Mouse (Mus musculus) G1E (cell line): Measurements from ENCODE around the gene Dnase1l3. TPM values are rescaled to one million over a fixed set of nuclear protein-coding genes. Genes with fewer than 3 reads are reported as not detected.

Experiments
- ATAC-seq: 2 replicates; pipeline ENCODE4 v1.8.0; 2016; ENCODE audit warnings: mild to moderate bottlenecking; ENCODE audit not compliant: insufficient number of reproducible peaks, poor library complexity, low FRiP score, severe bottlenecking; ENCODE audit errors: extremely low read depth
- DNase-seq: peaks from one replicate; pipeline ENCODE4 v3.0.0; 2012; ENCODE audit warnings: low spot score
- H3K27me3 ChIP-seq: 2 replicates; pipeline ENCODE4 v1.6.1; 2012; ENCODE audit warnings: mild to moderate bottlenecking, low read length, inconsistent platforms; ENCODE audit not compliant: insufficient read depth
- H3K36me3 ChIP-seq: replicated peaks from 2 replicates; pipeline ENCODE3; 2012; ENCODE audit warnings: mild to moderate bottlenecking, inconsistent platforms
- H3K4me1 ChIP-seq: 2 replicates; pipeline ENCODE4 v1.6.1; 2012; ENCODE audit warnings: low read depth, low read length, inconsistent platforms, mixed read lengths; ENCODE audit not compliant: insufficient read depth
- H3K4me3 ChIP-seq: 2 replicates; pipeline ENCODE4 v1.5.1; 2012; ENCODE audit warnings: low read depth, mild to moderate bottlenecking, inconsistent platforms, low read length, moderate library complexity, mixed read lengths
- H3K9me3 ChIP-seq: replicated peaks from 2 replicates; pipeline ENCODE4 v1.6.1; 2012; ENCODE audit warnings: inconsistent platforms
- CTCF ChIP-seq: IDR thresholded peaks from 2 replicates; pipeline ENCODE4 v1.5.1; 2012; ENCODE audit warnings: low read depth, low read length, inconsistent platforms, mixed read lengths
- GATA1 ChIP-seq: IDR thresholded peaks from 2 replicates; pipeline ENCODE4 v1.6.1; 2012; ENCODE audit warnings: borderline replicate concordance, low read length, inconsistent platforms, mixed read lengths
- GATA2 ChIP-seq: IDR thresholded peaks from 2 replicates; pipeline ENCODE4 v1.6.1; 2012; ENCODE audit warnings: low read depth, low read length, inconsistent platforms, borderline replicate concordance
- POLR2AphosphoS5 ChIP-seq: IDR thresholded peaks from 2 replicates; pipeline ENCODE4 v1.6.1; 2012; ENCODE audit warnings: low read depth, low read length, inconsistent platforms; ENCODE audit not compliant: insufficient replicate concordance
- TAL1 ChIP-seq: conservative IDR thresholded peaks from 2 replicates; pipeline ENCODE4 v1.6.1; 2012; ENCODE audit warnings: low read depth, low read length, inconsistent platforms, mixed read lengths
- polyA plus RNA-seq: library from polyadenylated mRNA; stranded (reverse); fragments of >175 nt; gene quantifications from 2 replicates; pipeline ENCODE4 v1.2.3, GENCODE M21; 2012
- total RNA-seq, 2 experiments: library from RNA; stranded (forward) in 1 of 2; stranded (reverse) in 1 of 2; fragments of 200-1000 nt in 1 of 2; fragments of >200 nt in 1 of 2; fragmentation: Nextera tagmentation in 1 of 2; gene quantifications; 2 replicates each; pipeline ENCODE4 v1.2.3; 2014 to 2017

The Dnase1l3 gene
- total and polyA plus RNA-seq, 3 experiments: 0.05 TPM; not detected in 2

DNA sequence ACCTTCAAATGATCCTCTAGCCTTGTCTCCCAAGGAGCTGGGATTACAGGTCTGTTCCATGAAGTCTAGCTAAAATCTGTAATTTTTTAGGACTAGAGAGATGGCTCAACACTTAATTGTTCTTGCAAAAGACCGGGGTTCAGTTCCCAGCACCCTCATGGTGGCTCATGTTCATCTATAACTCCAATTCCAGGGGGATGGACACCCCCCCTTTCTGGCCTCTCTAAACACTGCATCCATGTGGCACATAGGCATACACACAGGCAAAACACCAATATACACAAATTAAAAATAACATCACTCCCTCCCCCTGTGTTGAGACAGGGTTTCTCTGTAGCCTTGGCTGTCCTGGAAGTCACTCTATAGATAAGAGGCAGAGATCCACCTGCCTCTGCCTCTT lies 25.6 kb upstream of the Dnase1l3 start:
- Histone ChIP-seq H3K27me3 (peaks cover 8% of the 10 kb centered on the region; the same call in 1 of the 2 replicates), H3K9me3 (no peaks in the 10 kb centered on the region), H3K36me3 (no peaks in the 10 kb centered on the region), H3K4me3 (no peak overlapping the region), H3K4me1 (no peaks in the 10 kb centered on the region)
- TF ChIP-seq POLR2AphosphoS5 (no peak), CTCF (no peak), GATA2 (no peak), GATA1 (no peak), TAL1 (no peak)
- no peak for DNase-seq
- ATAC-seq: no peak

DNA sequence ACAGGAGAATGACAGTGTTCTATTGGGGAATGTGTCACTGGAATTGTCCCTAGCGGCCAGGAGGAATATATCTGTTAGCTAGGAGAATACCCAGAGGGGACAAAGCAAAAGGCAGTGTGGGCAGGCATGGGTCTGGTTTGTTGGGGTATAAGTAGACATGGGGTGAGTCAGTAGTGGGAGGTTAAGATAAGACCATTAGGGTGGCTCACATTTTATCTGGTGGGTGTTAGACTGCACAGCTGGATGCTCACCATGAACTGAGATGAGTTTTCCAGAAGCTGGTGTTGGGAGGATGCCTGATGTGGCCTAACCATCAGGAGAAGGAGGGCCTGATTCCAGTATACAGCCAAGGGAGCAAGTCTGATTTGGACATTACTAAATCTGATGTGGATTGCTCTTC lies 22.6 kb upstream of the Dnase1l3 start:
- TF ChIP-seq GATA1: no peak
- no peak for TF ChIP-seq GATA2
- TF ChIP-seq POLR2AphosphoS5: no peak
- TF ChIP-seq TAL1: no peak
- TF ChIP-seq CTCF: no peak
- no peaks in the 10 kb centered on the region for H3K36me3 ChIP-seq
- ATAC-seq (no peak), DNase-seq (no peak)
- H3K27me3 ChIP-seq: peaks cover 4% of the 10 kb centered on the region; the same call in 1 of the 2 replicates
- no peaks in the 10 kb centered on the region for H3K9me3 ChIP-seq
- no peaks in the 10 kb centered on the region for H3K4me1 ChIP-seq
- no peak overlapping the region for H3K4me3 ChIP-seq

DNA sequence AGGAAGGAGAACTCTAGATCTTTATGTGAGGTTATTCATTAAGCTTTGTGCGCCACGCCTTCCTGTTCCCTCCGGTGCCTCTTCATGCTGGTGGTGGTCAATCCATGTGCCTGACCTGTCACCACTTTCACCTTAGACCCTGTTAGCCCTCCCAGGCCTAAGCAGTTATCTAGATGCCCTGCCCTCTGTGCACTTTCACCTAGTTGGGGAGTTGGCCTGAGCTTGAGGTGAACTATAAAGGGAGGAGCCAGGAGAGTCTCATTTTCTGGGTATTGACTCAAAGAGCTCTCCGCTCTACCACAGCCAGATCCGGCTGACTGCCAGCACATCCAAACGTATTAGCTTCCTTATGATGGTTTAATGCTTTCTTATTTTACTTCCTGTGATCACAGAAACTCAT lies 21.9 kb upstream of the Dnase1l3 start:
- TF ChIP-seq POLR2AphosphoS5: no peak
- TF ChIP-seq CTCF: no peak
- no peak for TF ChIP-seq GATA1
- no peak for TF ChIP-seq GATA2
- no peak for TF ChIP-seq TAL1
- no peak for ATAC-seq

DNA sequence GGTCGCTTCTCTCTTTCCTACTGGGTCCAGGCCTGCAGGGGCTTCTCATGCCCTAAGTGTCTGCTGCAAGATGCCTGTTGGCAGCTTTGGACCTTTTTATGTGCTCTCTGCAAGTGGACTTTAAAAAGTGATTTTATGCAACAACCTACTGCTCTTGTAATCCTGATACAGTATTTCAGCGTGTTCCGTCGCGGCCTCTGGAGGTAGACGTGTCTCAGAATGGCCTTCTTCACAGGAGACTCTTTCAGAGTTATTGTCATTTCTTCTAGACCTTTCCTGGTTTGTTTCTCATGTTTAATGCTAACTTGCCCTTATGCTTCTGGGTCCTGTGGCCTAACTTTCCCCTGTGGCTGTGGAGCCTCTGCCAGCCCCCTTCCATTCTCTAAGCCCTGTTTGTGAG lies 21.4 kb upstream of the Dnase1l3 start:
- ATAC-seq (no peak), DNase-seq (no peak)
- peaks cover 3% of the 10 kb centered on the region; the same call in 1 of the 2 replicates for H3K27me3 ChIP-seq

More for the DNA sequence above, 21.9 kb upstream of the Dnase1l3 start:
- DNase-seq: no peak
- peaks cover 4% of the 10 kb centered on the region; the same call in 1 of the 2 replicates for H3K27me3 ChIP-seq
- no peaks in the 10 kb centered on the region for H3K36me3 ChIP-seq
- no peak overlapping the region for H3K4me3 ChIP-seq
- H3K4me1 ChIP-seq: no peaks in the 10 kb centered on the region
- H3K9me3 ChIP-seq: no peaks in the 10 kb centered on the region

DNA sequence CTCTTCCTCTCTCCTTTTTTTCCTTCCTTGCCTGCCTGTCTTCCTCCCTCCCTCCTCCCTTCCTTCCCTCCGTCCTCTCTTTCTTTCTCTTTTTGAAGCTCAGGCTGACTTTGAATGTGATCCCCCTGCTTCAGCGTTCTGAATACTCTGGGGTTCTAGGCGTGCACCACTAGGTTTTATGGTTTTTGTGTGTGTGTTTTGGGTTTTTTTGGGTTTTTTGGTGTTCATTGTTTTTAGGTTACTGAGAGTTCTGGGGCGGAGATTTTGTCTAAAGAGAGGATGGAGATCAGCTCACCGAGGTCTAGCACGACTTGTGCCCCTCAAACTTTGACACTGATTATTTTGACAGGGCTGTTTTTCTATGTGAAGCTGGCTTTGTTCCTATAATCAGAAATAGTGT lies 17.6 kb upstream of the Dnase1l3 start:
- TF ChIP-seq GATA1 (no peak), TAL1 (no peak), GATA2 (no peak), CTCF (no peak), POLR2AphosphoS5 (no peak)
- ATAC-seq: no peak

More for the DNA sequence above, 21.4 kb upstream of the Dnase1l3 start:
- no peaks in the 10 kb centered on the region for H3K9me3 ChIP-seq
- no peaks in the 10 kb centered on the region for H3K36me3 ChIP-seq
- TF ChIP-seq GATA2 (no peak), TAL1 (no peak), POLR2AphosphoS5 (no peak), GATA1 (no peak), CTCF (no peak)
- H3K4me1 ChIP-seq: no peaks in the 10 kb centered on the region
- H3K4me3 ChIP-seq: no peak overlapping the region

DNA sequence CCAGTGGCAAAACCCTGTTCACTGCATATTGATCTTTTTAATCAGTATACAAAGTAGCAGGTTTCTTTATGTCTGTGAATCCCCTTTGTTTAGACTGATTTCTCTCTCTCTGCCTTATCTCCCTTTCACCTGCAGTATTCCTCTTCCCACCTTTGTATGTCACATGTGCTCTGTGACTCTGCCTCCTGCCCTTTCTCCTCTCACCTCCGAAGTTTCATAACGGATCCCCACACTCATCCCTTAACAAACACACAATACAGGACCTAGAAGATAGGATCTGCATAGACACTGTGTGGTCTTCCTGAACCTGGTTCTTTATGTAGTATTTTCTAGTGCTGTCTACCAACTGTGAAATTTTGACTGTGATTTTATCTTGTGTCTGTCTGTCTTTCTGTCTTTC lies 16.9 kb upstream of the Dnase1l3 start:
- no peaks in the 10 kb centered on the region for H3K4me1 ChIP-seq
- ATAC-seq: no peak
- no peaks in the 10 kb centered on the region for H3K36me3 ChIP-seq
- no peak for DNase-seq
- no peaks in the 10 kb centered on the region for H3K9me3 ChIP-seq
- H3K4me3 ChIP-seq: no peak overlapping the region
- no peak for TF ChIP-seq TAL1
- TF ChIP-seq CTCF: no peak
- no peak for TF ChIP-seq POLR2AphosphoS5
- TF ChIP-seq GATA2: no peak
- TF ChIP-seq GATA1: no peak
- H3K27me3 ChIP-seq: peaks cover 3% of the 10 kb centered on the region

More for the DNA sequence above, 17.6 kb upstream of the Dnase1l3 start:
- no peak for DNase-seq
- Histone ChIP-seq H3K4me3 (no peak overlapping the region), H3K9me3 (no peaks in the 10 kb centered on the region), H3K4me1 (no peaks in the 10 kb centered on the region), H3K36me3 (no peaks in the 10 kb centered on the region), H3K27me3 (peaks cover 3% of the 10 kb centered on the region)
